Mouse (Mus musculus): ENCODE data around the gene Syne1. TPM values are rescaled to one million over a fixed set of nuclear protein-coding genes. Genes with fewer than 3 reads are reported as not detected.

The Syne1 gene
- total RNA-seq, 1 experiment from 2014 or later: 33.4 TPM

DNA sequence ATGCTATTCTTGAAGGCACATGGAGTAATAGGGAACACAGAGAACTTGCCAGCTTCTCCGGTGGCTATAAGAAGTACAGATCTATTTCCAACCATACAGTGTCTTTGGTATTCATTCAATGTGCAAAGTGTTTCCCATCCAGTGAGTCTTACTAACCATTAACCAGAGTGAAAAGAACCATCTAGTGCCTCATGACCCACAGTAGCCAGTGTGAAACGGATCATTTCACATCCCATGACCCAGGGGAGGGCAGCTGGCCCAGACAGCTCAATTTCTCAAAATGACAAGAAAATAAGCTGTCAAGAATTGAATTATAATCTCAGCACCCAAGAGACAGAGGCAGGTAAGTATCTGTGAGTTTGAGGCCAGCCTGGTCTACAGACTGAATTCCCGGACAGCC is 315.1 kb downstream of the Syne1 start:
- ATAC-seq (replicated peaks; ENCODE audit: low read depth, poor library complexity, severe bottlenecking): no peak

DNA sequence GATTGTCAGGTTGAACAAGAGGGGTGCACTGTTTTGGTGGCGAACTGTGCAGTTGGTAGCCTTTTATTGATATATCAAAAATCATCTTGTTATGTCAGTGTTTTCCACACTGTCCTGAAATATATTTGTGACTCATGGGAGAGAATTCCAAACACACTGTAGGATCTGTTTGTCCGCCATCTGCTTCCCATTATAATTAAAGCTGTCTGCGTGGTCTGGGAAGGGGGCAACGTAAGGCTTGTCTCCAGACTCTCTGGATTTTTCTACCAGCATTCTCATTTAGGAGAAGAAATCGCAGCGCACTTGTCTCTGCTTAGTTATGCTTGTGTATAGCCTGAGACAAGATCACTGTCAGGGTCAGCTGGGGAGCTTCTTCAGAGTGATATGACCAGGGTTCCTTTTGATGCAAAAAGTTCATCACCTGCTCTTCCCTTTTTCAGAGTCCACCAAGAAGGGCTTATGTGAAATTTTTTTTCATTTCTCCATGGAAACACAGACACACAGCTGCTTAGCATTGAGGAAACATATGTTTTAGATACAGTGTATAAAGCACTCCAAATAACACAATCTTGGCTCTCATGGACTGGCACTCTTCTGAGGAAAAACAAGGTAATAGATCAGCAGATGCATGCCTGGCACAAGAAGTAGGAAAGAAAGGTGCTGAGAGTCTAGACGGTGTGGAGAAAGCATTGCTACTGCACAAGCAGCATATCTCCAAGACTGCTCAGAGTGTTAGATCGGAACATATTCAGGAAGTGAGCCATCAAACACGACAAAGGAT is 316.4 kb downstream of the Syne1 start:
- no peak for ATAC-seq (replicated peaks; ENCODE audit: low read depth, poor library complexity, severe bottlenecking)

DNA sequence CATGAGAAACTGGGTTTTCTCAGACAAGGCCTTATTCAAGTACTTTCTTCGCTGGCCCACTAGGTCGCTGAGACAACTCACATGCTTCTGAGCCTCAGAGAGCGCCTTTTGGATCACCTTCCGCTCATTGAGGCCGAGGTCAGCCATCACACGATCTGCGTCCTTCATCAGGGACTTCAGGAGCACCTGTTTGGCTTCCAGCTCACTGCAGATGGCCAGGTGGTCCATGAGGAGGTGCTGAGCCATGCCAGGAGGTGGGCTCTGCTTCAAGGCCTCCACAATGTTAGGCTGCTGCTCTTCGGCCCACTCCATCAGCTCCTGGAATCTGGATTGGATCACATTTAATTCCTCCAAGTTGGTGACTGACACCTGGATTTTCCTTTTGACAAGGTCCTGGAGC is 322.2 kb downstream of the Syne1 start:
- ATAC-seq (replicated peaks; ENCODE audit: low read depth, poor library complexity, severe bottlenecking): no peak

DNA sequence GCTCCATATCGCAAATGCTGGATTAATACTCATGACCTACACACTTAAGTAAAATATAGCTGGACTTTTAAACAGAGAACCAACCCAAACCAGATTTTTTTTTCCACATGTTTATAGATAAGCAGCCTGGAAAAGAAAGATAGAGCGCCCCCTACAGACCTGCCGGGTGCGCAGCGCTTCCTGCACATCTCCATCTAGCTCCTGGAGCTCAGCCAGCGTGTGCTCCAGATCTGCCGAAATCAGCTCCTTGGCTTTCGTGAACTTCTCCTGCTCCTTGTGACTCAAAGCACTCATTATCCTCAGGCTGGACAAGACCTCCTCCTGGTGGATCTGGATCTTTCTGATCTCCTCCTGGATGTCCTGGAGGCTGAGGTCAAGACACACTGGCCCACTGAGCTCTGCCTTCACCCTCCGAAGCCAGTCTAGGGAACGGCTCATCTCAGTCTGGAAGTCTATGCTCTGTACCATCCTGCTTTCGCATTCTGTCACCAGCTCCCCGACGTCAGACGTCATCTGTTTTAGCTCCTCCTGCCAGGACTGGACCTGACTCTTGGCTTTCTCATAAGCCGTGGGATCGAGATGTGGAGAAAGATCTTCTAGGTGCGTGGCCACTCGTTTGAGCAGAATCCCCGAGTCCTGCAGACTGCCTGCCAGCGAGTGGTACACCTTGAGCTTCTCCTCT is 323.7 kb downstream of the Syne1 start:
- ATAC-seq (replicated peaks; ENCODE audit: low read depth, poor library complexity, severe bottlenecking): no peak; the same call in 1 of the 2 replicates

DNA sequence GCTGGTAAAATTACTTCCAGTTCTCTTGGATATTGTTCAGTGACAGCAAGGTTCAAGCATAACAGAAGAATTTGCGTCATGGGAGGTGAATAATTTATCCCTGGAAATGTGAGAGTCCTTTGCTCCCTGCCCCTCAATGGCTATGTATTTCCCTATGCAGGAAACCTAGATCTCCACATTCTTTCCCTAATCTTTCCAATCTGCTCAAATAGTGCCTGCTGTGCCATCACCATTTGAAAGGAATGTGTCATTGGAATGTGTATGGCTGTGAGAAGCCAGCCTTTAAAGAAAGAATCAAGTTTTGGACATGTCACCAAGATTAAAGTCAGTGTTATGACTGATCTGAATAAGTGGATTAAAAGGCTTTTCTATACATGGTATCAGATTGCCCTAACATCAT is 335.3 kb downstream of the Syne1 start:
- no peak for ATAC-seq (replicated peaks; ENCODE audit: low read depth, poor library complexity, severe bottlenecking)

DNA sequence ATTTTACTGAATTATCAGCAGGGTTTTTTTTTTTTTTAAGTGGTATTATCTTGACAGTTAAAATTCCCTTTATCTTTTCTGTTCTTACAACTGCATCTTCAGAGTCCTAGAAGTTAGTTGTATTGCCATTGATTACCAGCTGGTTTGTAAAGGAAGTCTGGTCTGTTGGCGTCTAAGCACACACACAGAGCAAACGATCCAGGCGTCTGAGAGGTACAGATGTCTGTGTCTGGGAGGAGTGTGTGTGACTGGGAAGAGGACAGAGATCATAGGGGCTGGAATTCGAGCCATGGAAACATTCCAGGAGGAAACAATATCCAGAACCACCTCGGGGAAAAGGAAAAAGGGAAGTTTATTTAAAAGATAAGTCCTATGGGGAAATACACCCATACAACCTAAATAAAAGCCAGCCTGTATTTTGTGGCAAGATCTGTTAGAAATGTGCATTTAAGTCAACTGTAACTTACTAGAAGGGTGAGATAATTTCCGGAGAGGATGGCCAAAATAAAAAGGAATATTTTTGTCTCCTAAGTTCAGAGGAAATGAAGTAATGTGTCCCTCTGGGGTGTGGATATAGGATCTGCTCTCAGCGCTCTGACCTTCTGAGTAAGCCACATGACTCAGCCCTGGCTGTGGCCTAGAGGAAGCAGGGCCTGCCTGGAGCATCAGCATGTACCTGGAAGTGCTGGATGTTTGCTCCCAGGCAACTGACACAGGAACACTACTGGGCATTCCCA is 343.2 kb downstream of the Syne1 start:
- peak; percentile 53 for ATAC-seq (replicated peaks; ENCODE audit: low read depth, poor library complexity, severe bottlenecking)

DNA sequence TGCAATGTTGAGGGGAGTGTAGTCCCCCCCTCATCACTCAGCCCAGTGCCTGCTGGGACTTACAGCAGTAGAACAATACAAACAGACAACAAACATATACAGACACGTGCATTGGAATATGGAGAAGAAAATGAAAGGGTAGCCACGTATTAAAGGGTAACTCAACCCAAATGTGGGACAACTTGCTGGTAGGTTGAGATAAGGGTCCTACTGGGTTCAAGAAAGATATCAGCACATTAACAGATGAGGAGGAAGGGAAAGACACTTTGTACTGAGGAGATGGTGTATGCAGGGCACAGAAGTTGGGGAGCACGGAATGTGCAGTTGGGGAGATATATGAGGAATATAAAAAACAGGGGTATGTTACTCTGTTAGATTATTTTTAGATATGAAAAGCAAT is 345.3 kb downstream of the Syne1 start:
- peak; percentile 62 for ATAC-seq (replicated peaks; ENCODE audit: low read depth, poor library complexity, severe bottlenecking)

DNA sequence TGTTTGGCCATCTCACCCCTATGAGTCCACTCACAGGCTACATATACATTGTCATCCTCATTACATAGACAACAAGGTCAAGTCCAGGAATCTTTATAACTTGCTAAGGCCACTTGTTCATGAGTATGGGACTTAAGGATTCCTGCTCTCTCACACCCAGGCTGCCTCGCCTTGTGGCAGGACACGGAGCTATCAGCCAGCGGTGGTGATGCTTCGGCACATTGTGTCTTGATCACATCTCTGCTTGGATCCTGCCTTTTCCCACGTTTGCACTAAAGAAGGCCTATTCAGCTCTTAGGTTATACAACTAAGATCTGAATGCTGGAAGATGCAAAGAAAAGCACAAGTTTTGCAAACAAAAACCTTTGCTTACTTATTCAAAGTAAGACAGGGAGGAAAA is 345.7 kb downstream of the Syne1 start:
- ATAC-seq (replicated peaks; ENCODE audit: low read depth, poor library complexity, severe bottlenecking): no peak

DNA sequence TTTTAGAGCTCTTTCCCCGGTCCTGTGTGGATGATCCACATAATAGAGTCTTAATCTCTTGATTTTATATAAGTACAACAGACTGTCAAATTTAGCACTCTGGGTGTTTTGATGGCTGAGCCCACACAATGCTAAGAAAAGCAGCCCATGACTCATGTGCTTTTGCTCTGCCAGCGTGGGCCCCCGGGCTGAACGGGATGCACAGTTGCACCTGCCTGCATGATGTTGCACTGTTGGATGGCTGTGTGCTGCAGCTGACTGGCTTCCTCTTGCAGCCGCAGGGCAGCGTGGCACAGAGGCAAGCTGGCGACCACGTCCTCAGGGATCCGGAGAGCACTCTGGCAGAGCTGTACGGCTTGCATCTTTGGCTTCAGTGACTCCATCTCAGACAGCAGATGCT is 347.4 kb downstream of the Syne1 start:
- 0 out of 2 replicates have a peak, but pooled peaks have one; percentile 21 for ATAC-seq (replicated peaks; ENCODE audit: low read depth, poor library complexity, severe bottlenecking)

DNA sequence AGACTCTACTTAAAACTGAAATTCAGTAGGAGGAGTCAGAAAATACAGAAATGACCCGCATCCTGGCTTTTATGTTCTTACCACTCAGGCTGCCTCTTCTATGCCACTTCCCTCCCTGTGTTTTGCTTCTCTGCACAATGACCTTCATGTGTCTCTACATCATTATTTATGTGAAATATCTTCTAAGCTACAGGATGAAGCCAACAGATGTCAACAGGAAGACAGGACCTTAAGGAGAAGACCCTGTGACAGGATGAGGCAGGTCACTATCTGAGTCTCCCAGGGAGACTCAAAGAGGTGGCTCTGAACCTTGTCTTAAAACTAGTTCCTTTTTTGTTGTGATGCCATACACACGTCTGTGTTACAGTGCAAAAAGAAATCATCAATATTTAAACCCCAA is 353.9 kb downstream of the Syne1 start:
- ATAC-seq (replicated peaks; ENCODE audit: low read depth, poor library complexity, severe bottlenecking): no peak

DNA sequence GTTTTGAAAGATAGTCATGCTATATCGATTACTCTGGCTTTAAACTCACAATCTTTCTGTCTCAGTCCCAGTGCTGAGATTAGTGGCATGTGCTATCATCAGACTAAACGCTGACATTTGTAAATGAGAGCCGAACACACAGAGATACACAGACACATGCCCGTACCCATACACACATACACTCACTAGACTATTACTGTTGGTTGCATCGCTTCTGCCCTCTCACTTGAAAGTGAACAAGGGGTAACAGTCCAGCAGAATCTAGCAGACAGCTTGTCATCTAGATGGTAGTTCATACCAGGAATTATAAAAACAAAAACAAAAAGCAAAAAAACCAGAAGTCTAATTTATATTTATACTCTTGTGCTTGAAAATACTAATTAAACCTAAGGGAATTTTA is 355.0 kb downstream of the Syne1 start:
- no peak for ATAC-seq (replicated peaks; ENCODE audit: low read depth, poor library complexity, severe bottlenecking)

DNA sequence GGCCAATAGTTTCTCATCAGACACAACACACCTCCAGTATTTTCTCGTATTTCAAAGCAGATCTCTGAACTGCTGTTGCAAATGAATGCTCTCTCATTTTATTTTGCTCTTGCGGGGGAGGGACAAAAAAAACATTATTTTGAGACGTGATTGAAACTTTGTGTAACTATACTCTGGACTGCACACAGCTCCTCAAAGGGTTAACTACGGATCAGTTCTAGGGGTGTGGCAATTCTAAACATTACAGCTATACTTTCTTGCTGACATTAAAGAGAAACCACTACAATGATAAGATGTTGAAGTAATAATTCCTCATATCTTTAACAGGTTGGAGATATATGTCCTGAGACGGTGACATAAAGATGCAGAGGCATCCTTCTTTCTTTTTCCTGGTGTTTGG is 356.0 kb downstream of the Syne1 start:
- no peak for ATAC-seq (replicated peaks; ENCODE audit: low read depth, poor library complexity, severe bottlenecking)

DNA sequence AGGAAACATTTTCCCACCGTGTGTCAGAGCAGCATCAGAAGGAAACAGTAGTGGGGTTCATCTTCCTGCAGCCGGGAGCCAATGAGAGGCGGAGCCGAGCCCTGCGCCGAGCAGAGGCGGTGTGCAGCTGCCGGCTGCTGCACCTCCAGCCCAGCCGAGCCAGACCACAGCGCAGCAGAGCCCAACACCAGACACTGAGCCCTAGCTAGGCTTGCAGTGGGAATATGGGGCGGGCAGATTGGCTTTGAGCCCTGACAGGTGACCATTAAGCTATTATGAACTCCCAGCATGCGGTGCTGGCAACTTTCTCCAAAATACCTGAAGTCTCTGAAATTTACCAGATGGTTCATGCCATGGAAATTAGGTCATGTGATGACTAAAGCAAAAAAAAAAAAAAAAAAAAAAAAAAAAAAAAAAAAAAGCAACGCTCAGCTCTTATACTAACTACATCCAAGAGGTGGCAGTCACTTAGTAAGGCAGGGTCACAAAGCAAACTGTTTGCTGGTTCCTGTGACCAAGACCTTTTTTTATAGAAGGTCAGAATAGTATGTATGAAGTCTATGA is 356.5 kb downstream of the Syne1 start:
- peak; percentile 98 for ATAC-seq (replicated peaks; ENCODE audit: low read depth, poor library complexity, severe bottlenecking)

DNA sequence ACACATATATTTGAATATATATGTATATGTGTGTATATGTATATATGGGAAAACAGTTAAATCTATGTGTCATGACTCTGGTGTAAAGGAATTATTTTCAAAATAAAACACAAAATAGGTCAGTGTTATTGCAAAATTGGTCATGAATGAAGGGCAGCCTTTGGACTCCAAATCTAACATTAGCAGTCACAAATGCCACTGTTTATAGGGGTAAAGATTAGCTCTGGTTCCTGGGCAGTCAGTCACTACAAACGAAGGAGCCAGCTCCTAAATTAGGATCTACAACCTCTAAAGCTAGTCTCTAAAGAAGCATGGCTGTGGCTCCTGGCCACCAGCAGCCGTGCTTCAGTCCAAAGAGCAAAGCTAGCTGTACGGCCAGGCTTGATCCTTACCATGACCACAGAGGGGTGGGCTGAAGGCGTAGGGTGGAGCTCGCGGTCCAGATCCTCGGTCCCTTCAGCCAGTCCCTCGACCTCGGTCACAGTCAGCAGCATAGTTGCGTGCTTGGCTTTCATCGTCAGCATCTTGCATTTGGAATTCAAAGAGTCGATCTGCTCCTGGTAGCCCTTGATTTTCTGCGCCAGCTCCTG is 357.1 kb downstream of the Syne1 start:
- ATAC-seq (replicated peaks; ENCODE audit: low read depth, poor library complexity, severe bottlenecking): peak; percentile 78

DNA sequence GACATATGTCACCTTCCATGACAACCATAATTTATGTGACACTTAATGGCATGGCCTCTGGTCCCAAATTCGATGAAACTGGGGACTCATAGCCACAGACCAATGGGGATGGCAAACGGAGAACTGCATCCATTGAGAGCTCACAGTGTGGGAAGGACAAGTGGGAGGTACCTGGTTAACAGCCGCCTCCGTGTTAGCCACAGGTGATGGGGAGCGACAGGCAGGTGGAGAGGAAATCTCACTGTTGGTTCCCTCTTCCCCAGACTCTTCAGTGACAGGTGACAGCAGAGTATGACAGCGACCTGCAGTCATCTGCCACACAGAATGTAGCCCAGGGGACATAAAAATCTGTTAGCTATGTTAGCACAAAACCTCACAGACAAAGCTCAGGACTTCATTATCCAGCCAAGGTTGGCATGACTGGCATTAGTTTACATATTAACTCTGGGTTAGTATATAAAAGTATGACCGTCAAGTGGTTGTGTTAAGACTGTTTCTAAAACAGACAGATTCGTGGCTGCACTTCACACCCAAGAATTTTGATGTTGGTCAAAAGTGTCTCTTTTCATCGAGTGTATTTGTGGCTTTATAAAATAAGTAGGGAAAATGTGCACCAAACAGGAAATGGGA is 358.3 kb downstream of the Syne1 start:
- no peak for ATAC-seq (replicated peaks; ENCODE audit: low read depth, poor library complexity, severe bottlenecking)

DNA sequence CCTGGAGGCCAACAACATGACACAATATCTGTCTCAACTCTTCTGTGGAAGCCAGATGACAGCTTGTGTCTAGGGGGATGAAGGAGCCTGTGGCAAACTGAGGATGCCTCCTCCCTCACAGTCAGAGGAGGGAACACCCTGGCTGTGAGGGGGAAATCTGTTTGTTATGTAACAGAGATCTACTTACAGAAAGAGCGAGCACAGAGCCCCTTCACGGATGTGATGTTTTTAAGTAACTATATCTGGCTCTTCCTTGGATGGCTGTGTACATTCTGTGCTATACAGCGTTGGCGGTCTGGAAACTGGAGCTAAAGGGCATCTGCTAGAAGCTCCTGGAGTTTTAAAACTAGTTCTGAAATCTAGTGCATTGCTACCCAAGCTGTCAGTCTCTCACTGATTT is 360.5 kb downstream of the Syne1 start:
- ATAC-seq (replicated peaks; ENCODE audit: low read depth, poor library complexity, severe bottlenecking): no peak

DNA sequence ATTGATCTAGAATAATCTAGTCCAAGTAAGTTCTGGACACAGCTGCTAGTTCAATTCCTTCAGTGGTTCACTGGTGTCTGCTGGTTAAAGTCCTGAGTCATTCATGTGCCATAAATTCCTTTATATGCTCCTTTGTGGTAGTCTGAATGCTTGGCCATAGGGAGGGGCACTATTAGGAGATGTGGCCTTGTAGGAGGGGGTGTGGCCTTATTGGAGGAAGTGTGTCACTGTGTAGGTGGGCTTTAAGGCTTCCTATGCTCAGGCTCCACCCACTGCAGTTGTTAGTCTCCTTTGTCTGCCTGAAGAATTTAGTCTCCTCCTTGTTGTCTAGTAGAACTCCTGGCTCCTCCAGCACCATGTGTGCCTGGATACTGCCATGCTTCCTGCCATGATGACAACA is 362.4 kb downstream of the Syne1 start:
- ATAC-seq (replicated peaks; ENCODE audit: low read depth, poor library complexity, severe bottlenecking): no peak

DNA sequence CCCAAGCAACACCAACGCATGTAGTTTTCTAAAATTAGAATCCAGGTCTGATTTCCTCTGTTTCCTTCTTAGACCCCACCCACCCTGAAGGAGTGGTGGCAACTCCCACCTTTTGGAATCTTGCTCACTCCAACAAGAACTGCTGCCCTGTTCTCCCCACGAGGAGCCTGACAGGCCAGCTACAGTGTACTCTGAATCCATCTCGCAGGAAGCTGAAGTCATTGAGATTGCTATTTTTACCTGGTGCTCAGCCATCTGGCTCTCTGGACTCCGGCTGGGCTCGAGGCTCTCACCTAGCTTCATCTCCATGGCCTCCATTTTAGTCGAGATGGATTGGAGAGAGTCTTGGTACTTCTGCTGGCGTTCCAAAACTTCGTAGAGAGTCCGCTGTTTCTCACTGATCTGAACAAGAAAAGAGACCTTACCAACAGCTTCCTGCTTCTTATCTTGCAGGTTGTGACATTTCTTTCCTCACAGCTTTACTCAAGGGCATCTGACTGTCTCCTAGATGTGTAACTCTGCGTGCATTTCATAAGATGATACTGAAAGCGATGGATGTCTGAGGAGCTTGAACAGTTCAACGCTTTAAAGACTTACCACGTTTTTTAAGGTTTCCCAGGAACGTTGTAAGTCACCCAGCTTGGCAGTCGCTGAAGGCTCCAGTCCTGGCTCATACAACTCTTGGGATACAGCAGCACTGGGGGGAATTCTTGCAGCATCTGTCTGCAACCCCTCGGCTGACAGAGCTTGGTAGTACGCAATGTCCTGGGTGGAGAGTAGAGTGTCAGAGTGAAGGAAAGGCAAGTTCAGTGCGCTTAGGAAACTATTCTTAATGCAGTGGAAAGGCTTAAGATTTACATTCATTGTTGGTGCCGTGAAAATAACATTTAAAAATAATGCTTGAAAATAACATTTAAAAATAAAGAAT is 365.9 kb downstream of the Syne1 start:
- ATAC-seq (replicated peaks; ENCODE audit: low read depth, poor library complexity, severe bottlenecking): no peak

DNA sequence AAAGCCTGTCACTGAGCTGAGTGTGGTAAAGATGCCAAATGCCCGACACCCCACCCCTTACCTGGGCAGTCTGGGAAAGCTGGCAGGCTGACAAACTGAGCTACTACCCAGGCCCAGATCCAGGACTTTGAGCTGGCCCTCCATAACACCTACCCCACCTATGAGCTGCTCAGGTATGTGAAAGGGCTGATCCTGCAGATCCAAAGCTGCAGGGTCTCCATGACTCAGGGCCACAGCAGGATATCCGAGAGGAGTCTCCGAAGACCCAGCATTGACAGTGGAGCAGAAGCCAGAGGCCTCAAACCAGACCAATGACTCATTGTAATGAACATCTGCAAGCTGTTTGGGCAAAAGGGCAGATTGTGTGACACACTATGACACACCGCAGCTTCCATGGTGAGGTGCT is 369.5 kb downstream of the Syne1 start:
- ATAC-seq (replicated peaks; ENCODE audit: low read depth, poor library complexity, severe bottlenecking): no peak

Data from common myeloid progenitor, adult 5-6 weeks (primary cell).